Mouse (Mus musculus) limb, embryonic 12.5 days (tissue): Measurements from ENCODE around the gene Prss45. TPM values are rescaled to one million over a fixed set of nuclear protein-coding genes. Genes with fewer than 3 reads are reported as not detected.
"Not testable (repeated sequence)": the region's sequence is repeated elsewhere in the genome, so short reads cannot be mapped to it uniquely, and the experiment has no call there.

ENCODE experiments used
- ATAC-seq: fragments of 200-750 bp; cut with Nextera tagmentation; 2 replicates; pipeline ENCODE4 v1.8.0; 2017; ENCODE audit warnings: low read depth, moderate TSS enrichment; ENCODE audit not compliant: insufficient number of reproducible peaks, insufficient read depth, low FRiP score, low TSS enrichment
- H3K27ac ChIP-seq: fragments of 300-500 bp; sonication (generic); 2 replicates; pipeline ENCODE4 v1.5.1; 2016; ENCODE audit warnings: mild to moderate bottlenecking, moderate library complexity
- H3K27me3 ChIP-seq: fragments of 300-500 bp; sonication (generic); 2 replicates; pipeline ENCODE4 v1.6.1; 2016; ENCODE audit warnings: mild to moderate bottlenecking, moderate library complexity
- H3K36me3 ChIP-seq: fragments of 300-500 bp; sonication (generic); 2 replicates; pipeline ENCODE4 v1.6.1; 2016; ENCODE audit warnings: mild to moderate bottlenecking, moderate library complexity
- H3K4me1 ChIP-seq: fragments of 300-500 bp; sonication (generic); replicated peaks from 2 replicates; pipeline ENCODE4 v1.6.1; 2016
- H3K4me2 ChIP-seq: fragments of 300-500 bp; sonication (generic); 2 replicates; pipeline ENCODE4 v1.6.1; 2016; ENCODE audit warnings: mild to moderate bottlenecking, moderate library complexity
- H3K4me3 ChIP-seq: fragments of 300-500 bp; sonication (generic); replicated peaks from 2 replicates; pipeline ENCODE4 v1.5.1; 2016; ENCODE audit warnings: mild to moderate bottlenecking
- H3K9ac ChIP-seq: fragments of 300-500 bp; sonication (generic); replicated peaks from 2 replicates; pipeline ENCODE4 v1.6.1; 2016; ENCODE audit warnings: mild to moderate bottlenecking, moderate library complexity
- H3K9me3 ChIP-seq: fragments of 300-500 bp; sonication (generic); 2 replicates; pipeline ENCODE4 v1.6.1; 2016; ENCODE audit warnings: mild to moderate bottlenecking, moderate library complexity
- WGBS: fragments of 180-500 bp; shearing (Covaris S2); methylation state at CpG from one replicate; pipeline ENCODE4 v1.1.7; 2016; 5-methylcytosine and 5-hydroxymethylcytosine counted together
- polyA plus RNA-seq: library from polyadenylated mRNA; unstranded; fragments of >200 nt; fragmentation: Nextera tagmentation; extraction: Ambion mirVana; gene quantifications from 2 replicates; pipeline ENCODE4 v1.2.1, GENCODE M21; 2016

Prss45 gene
- not detected in 2 replicates for polyA plus RNA-seq

DNA sequence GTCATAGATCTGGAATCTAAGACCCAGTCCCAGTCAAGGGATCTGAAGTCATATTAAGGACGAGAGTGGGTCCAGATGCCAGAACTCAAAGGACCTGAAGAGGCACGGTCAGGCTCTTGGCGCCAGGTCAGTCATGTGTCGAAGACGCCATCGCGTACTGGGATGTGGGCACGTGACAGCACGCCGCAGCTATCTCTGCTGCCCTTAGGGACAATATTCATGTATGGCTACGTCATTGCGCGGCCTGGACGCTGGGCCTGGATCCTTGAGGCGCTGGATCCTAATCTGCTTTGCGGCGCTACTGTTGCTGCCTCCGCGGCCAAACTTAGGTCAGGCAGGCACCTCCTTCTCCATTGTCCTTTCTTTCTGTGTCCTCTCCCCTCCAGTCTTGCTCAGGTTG, at the start of gene Prss45:
Gene Prss45 (plus strand): TSS at position 178 of the 400 bp plus-strand sequence.
- no peak within 1 kb of the TSS for H3K27ac ChIP-seq
- H3K4me2 ChIP-seq = peak within 1 kb of the TSS; percentile 11; the same call in 1 of the 2 replicates
- WGBS = 78% methylated on average over 19 of the region's 19 CpGs
- H3K9me3 ChIP-seq = no peaks in the 10 kb centered on the region
- no peaks in the 10 kb centered on the region for H3K27me3 ChIP-seq
- ATAC-seq = no peak
- H3K4me3 ChIP-seq = no peak within 1 kb of the TSS
- no peaks in the 10 kb centered on the region for H3K36me3 ChIP-seq
- H3K9ac ChIP-seq = no peak within 1 kb of the TSS
- H3K4me1 ChIP-seq = peaks cover 7% of the 10 kb centered on the region

DNA sequence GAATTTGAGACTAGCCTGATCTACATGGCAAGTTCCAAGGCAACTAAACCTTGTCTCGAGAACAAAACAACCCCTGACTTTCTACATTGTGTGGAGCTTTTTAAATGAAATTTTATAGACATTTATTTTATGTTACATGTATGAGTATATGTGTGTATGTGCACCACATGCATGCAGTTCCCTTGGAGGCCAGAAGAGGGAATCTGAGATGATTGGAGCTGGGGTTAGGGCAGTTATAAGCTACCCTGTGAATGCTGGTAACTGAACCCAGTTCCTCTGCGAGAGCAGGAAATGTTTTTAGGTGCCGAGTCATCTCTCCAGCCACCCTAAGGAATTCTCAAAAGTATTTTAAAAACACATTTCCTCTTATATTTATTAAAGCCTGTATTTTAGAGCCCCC, 46.2 kb upstream of the Prss45 start:
- Histone ChIP-seq H3K4me1 (no peaks in the 10 kb centered on the region), H3K9me3 (peaks cover 6% of the 10 kb centered on the region; the same call in 1 of the 2 replicates), H3K4me2 (no peak overlapping the region), H3K27ac (no peak overlapping the region), H3K36me3 (no peaks in the 10 kb centered on the region), H3K4me3 (no peak overlapping the region), H3K27me3 (0 out of 2 replicates have a peak, but pooled peaks cover 1% of the 10 kb centered on the region), H3K9ac (no peak overlapping the region)
- ATAC-seq = no peak
- 93% methylated on average over 3 of the region's 3 CpGs for WGBS

DNA sequence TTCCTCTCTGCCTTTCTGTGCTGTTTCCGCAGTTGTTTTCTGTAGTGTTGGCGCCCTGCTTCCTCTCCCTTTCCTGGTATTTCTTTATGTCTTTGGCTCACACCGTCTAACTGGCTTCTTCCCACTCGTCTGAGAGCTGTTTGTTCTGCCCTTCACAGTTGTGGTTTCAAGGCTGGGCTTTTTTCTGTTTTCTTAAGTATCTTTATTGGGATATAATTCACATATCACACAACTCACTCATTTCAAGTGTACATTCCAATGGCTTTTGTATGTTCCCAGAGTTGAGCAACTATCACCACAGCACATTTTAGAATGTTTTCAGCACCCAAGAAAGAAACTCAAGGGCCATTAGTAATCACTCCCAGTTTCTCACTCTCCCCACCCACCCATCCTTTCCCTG, 43.9 kb upstream of the Prss45 start:
- H3K4me2 ChIP-seq = no peak overlapping the region
- WGBS = 71% methylated on average over 4 of the region's 4 CpGs
- H3K27ac ChIP-seq = no peak overlapping the region
- H3K9ac ChIP-seq = no peak overlapping the region
- no peaks in the 10 kb centered on the region for H3K4me1 ChIP-seq
- ATAC-seq = no peak
- no peaks in the 10 kb centered on the region for H3K36me3 ChIP-seq
- H3K9me3 ChIP-seq = no peaks in the 10 kb centered on the region
- no peak overlapping the region for H3K4me3 ChIP-seq
- H3K27me3 ChIP-seq = 0 out of 2 replicates have a peak, but pooled peaks cover 3% of the 10 kb centered on the region

DNA sequence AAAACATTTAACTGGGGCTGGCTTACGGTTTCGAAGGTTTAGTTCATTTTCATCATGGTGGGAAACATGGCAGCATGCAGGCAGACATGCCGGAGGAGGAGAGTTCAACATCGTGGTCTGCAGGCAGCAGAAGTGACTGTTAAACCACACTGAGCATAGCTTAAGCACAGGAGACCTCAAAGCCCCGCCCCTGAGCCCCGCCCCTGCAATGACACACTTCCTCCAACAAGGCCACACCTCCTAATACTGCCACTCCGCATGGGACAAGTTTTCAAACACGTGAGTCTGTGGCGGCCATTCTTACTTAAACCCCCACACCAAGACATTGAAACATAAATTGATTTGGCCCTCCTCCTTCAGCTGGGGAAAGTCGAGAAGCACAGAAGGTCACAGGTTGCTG, 37.4 kb upstream of the Prss45 start:
- no peak overlapping the region for H3K27ac ChIP-seq
- no peaks in the 10 kb centered on the region for H3K9me3 ChIP-seq
- no peak for ATAC-seq
- no peak overlapping the region for H3K9ac ChIP-seq
- H3K4me3 ChIP-seq = no peak overlapping the region
- H3K4me1 ChIP-seq = no peaks in the 10 kb centered on the region
- H3K4me2 ChIP-seq = no peak overlapping the region
- no peaks in the 10 kb centered on the region for H3K36me3 ChIP-seq
- 0 out of 2 replicates have a peak, but pooled peaks cover 3% of the 10 kb centered on the region for H3K27me3 ChIP-seq
- 88% methylated on average over 10 of the region's 10 CpGs for WGBS

DNA sequence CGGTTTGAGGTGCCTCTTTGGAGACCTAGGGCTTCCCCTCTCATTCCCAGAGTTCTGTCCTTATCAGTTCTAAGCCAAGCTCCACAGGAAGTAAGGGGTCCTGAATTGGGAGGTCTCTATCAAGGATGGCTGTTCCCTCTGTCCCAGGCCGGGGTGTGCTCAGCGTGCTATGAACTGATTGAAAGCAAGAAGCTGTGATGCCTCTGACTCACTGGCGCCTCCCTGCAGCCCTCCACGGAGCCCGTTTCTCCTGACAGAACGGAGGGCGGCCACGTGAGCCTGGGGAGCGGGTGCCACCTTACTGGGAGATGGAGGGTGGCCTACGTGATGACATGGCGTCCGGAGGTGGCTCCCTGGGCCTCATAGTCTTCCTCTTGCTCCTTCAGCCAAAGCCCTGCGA, 36.5 kb upstream of the Prss45 start, which contains the start of gene Prss42:
Gene Prss42 (plus strand): TSS at position 301 of the 400 bp plus-strand sequence.
- no peaks in the 10 kb centered on the region for H3K4me1 ChIP-seq
- no peak within 1 kb of the TSS for H3K4me3 ChIP-seq
- no peak within 1 kb of the TSS for H3K4me2 ChIP-seq
- ATAC-seq = no peak
- H3K36me3 ChIP-seq = no peaks in the 10 kb centered on the region
- H3K27ac ChIP-seq = no peak within 1 kb of the TSS
- H3K9ac ChIP-seq = no peak within 1 kb of the TSS
- 0 out of 2 replicates have a peak, but pooled peaks cover 3% of the 10 kb centered on the region for H3K27me3 ChIP-seq
- H3K9me3 ChIP-seq = no peaks in the 10 kb centered on the region
- WGBS = 88% methylated on average over 14 of the region's 14 CpGs

DNA sequence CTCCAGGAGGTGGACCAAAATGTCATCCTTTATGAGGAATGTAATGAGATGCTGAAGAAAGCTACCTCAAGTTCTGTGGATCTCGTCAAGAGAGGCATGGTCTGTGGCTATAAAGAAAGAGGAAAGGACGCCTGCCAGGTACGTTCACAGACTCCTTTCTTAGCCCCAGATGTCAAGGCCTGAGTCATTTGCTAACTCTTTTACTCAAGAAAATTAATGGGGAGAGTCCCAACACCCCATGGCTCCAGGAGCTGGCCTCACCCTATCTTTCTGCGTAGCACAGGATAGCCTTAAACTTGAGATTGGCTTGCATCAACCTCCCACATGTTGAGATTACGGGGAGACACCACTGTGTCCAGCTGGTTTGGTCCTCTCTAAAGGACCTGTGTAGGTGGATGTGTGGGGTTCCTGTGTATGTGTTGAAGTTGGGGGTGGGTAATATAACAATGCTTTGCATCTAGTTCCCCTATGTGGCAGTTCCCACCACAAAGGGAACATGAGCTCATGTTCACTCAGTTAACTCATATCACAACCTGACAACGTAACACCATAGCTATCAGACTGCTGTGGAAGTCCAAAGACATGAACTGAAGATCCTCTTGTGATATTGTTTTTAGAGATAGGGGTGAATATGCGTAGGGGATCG, 33.4 kb upstream of the Prss45 start:
- Histone ChIP-seq H3K4me3 (no peak overlapping the region), H3K36me3 (no peaks in the 10 kb centered on the region), H3K9ac (no peak overlapping the region), H3K4me1 (no peaks in the 10 kb centered on the region), H3K9me3 (no peaks in the 10 kb centered on the region), H3K4me2 (no peak overlapping the region), H3K27me3 (no peaks in the 10 kb centered on the region), H3K27ac (no peak overlapping the region)
- WGBS = 84% methylated on average over 8 of the region's 8 CpGs
- ATAC-seq = no peak

DNA sequence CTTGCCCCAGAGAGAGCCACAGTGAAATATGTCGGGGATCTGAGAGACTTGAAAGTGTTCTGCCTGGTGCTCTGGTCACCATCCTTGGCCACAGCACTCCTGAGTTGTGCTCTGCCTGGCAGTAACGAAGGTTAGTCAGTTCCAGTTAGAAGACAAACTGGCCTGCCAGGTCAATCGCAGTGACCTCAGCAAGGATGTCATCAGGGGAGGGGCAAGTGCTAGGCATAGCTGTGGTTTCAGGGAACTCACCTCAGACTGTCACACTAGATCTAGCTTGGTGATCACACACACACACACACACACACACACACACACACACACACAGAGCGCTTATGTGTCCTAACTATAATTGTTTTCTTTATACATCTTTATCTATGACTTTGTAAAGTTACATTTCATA, 31.1 kb upstream of the Prss45 start:
- no peak overlapping the region for H3K27ac ChIP-seq
- WGBS = 69% methylated on average over 4 of the region's 4 CpGs
- H3K4me1 ChIP-seq = no peaks in the 10 kb centered on the region
- no peaks in the 10 kb centered on the region for H3K27me3 ChIP-seq
- H3K4me3 ChIP-seq = no peak overlapping the region
- no peaks in the 10 kb centered on the region for H3K9me3 ChIP-seq
- no peak overlapping the region for H3K4me2 ChIP-seq
- no peak overlapping the region for H3K9ac ChIP-seq
- ATAC-seq = no peak
- H3K36me3 ChIP-seq = no peaks in the 10 kb centered on the region

DNA sequence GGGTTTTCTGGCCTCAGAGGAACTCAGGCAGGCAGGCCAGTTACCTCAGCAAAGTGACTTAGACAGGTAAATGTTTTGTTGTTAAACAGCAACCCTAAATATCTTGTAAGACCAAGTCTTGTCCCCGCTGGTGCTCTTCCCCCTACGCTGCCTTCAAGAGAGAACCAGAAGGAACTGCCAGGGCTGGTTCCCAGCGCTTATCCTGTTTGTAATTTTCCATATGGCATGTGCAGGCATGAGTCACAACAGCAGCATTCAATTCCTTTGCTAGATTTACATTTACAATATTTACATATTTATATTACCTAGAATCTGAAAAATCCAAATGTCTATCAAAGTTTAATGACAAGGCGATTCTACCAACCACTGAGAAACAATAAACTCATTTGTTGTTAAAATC, 24.3 kb upstream of the Prss45 start:
- no peak overlapping the region for H3K9ac ChIP-seq
- H3K36me3 ChIP-seq = no peaks in the 10 kb centered on the region
- peaks cover 6% of the 10 kb centered on the region; the same call in 1 of the 2 replicates for H3K27me3 ChIP-seq
- H3K4me1 ChIP-seq = no peaks in the 10 kb centered on the region
- 81% methylated on average over 4 of the region's 4 CpGs for WGBS
- no peak overlapping the region for H3K4me3 ChIP-seq
- H3K27ac ChIP-seq = no peak overlapping the region
- no peak overlapping the region for H3K4me2 ChIP-seq
- no peaks in the 10 kb centered on the region for H3K9me3 ChIP-seq
- ATAC-seq = no peak

DNA sequence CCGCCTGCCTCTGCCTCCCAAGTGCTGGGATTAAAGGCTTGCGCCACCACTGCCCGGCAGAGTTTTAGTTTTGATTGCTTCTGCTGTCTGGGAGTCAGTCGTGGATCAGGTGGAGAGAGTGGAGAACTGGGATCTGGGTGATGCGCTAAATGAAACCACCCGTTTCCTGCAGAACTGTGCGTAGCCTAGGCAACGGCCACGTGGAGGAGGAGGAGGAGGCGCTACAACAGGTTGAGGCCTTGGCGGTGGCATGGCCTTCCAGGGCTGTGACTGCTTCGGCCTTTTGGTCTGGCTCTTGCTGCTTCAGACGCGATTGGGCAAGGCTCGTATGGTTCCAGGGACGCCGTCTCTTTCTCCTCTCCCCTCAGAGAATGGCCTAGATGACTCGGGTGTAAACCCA, 20.6 kb upstream of the Prss45 start, which contains the start of gene Prss44:
Gene Prss44 (plus strand): TSS at position 206 of the 400 bp plus-strand sequence.
- WGBS = 58% methylated on average over 18 of the region's 18 CpGs
- no peak within 1 kb of the TSS for H3K27ac ChIP-seq
- no peak within 1 kb of the TSS for H3K9ac ChIP-seq
- H3K4me1 ChIP-seq = no peaks in the 10 kb centered on the region
- H3K4me3 ChIP-seq = no peak within 1 kb of the TSS
- ATAC-seq = no peak
- peaks cover 6% of the 10 kb centered on the region; the same call in 1 of the 2 replicates for H3K27me3 ChIP-seq
- H3K9me3 ChIP-seq = no peaks in the 10 kb centered on the region
- no peaks in the 10 kb centered on the region for H3K36me3 ChIP-seq
- no peak within 1 kb of the TSS for H3K4me2 ChIP-seq

DNA sequence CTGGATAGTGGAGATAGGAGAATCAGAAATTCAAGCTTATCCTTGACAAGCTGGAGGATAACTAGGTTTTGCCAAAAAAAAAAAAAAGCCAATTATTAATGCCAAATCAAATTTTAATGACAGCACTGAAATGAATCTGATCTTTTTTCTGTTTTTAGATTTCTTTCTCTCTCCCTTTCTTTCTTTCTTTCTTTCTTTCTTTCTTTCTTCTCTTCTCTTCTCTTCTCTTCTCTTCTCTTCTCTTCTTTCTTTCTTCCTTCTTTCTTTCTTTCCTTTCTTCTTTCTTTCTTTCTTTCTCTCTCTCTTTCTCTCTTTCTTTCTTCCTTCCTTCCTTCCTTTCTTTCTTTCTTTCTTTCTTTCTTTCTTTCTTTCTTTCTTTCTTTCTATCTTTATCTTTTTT, 13.8 kb upstream of the Prss45 start:
- H3K27ac ChIP-seq, H3K9ac ChIP-seq, H3K9me3 ChIP-seq, H3K4me2 ChIP-seq, ATAC-seq, H3K4me1 ChIP-seq, H3K27me3 ChIP-seq, H3K36me3 ChIP-seq, H3K4me3 ChIP-seq: not testable (repeated sequence)

DNA sequence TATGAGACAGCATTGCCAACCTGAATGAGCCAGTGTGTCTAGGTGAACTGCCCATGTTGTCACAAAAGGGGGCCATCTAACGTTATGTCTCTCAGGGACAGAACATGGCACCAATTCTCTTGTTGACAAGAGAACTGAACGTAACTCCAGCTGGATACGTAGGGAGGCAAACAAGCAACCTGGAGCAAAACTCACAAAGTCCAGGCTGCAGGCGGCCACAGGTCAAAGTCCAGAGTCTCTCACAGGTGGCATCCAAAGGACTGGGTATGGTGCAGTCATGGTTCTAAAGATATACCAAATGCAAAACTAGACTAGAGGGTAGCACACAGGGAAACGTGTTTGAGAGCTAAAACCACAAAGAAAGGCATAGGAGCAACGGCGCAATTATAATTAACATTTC, 13.0 kb upstream of the Prss45 start:
- Histone ChIP-seq H3K27me3 (no peaks in the 10 kb centered on the region), H3K36me3 (no peaks in the 10 kb centered on the region), H3K4me1 (peaks cover 8% of the 10 kb centered on the region; the same call in 1 of the 2 replicates), H3K4me2 (no peak overlapping the region), H3K9ac (no peak overlapping the region), H3K27ac (no peak overlapping the region), H3K4me3 (no peak overlapping the region), H3K9me3 (no peaks in the 10 kb centered on the region)
- ATAC-seq = no peak
- WGBS = 88% methylated on average over 7 of the region's 7 CpGs

DNA sequence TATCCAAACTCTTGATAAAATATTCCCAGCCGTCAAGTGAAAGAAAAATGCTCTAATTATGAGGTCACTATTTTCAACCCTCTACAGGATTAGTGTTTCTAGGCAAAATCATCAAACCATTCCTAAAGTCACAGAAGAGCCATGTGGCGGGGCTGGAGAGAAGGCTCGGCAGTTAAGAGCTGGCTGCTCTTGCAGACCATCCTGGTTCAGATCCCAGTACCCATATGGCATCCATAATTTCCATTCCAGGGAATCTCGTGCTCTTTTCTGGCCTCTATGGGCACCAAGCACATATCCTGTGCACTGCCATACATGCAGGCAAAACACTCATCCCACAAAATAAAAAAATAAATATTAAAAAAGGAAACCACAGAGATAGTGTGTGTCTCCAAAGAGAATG, 9.0 kb upstream of the Prss45 start:
- no peaks in the 10 kb centered on the region for H3K36me3 ChIP-seq
- ATAC-seq = no peak
- peaks cover 11% of the 10 kb centered on the region; the same call in 1 of the 2 replicates for H3K27me3 ChIP-seq
- no peak overlapping the region for H3K4me3 ChIP-seq
- WGBS = 65% methylated on average over 4 of the region's 4 CpGs
- no peak overlapping the region for H3K27ac ChIP-seq
- H3K9ac ChIP-seq = no peak overlapping the region
- peaks cover 8% of the 10 kb centered on the region; the same call in 1 of the 2 replicates for H3K4me1 ChIP-seq
- H3K9me3 ChIP-seq = no peaks in the 10 kb centered on the region
- H3K4me2 ChIP-seq = no peak overlapping the region
